Comparison of ENCODE assay signal across 21 mouse cellular contexts in the genomic region with DNA sequence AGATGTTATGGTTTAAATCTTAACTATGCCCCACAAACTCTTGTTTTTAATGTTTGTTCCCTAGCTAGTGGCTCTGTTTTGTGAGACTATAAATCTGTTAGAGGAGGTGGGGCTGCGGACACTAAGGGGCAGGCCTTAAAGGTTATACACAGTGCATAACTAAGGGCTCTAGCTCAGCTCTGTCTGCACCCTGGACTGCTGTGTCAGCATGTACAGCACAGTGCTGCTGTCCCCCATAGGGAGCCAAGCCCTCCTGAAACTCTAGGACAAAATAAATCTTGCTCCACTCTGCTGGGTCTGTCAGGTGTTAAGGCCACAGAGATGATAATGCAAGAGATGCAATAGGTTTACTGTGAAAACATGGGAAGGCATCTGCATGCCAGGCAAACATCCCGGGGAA. TPM values are rescaled to one million over a fixed set of nuclear protein-coding genes. Genes with fewer than 3 reads are reported as not detected.
DNase-seq lines count a peak whose midpoint lies in the region; ATAC-seq lines count a peak whose summit lies in the region.
"Had no signal": no experiment of that assay in that cellular context is flagged by ENCODE, and none has a peak within 500 bp of the region (broad histone marks: within the 10 kb centered on the region; RNA-seq: fewer than 3 reads in every experiment).

No protein-coding gene starts in this region.

- no peak overlapping the region for H3K27ac ChIP-seq in kidney, embryonic 14.5 days (ENCODE audit: low read depth, low read length)
- H3K27ac ChIP-seq in kidney, embryonic 16.5 days (ENCODE audit: low read length), result no peak overlapping the region
- H3K27ac ChIP-seq: embryonic facial prominence, embryonic 13.5 days; embryonic facial prominence, embryonic 15.5 days; forebrain, embryonic 10.5 days; forebrain, embryonic 12.5 days had no signal

- DNase-seq in kidney, adult 9 months, result no peak
- no peak for DNase-seq in kidney, postnatal 4 days
- DNase-seq: adrenal gland, adult 2 months; adrenal gland, postnatal 10 days; adrenal gland, postnatal 25 days; cerebellum, adult 11 months; cerebellum, adult 18-20 months; cerebellum, adult 8-10 months; cerebellum, adult 9-11 months; cerebellum, postnatal 14 days; cerebellum, postnatal 36 days; embryo, embryonic 11 days had no signal

- no peaks in the 10 kb centered on the region for H3K9me3 ChIP-seq in kidney, embryonic 14.5 days (ENCODE audit: control insufficient read depth, low read length)
- H3K9me3 ChIP-seq in kidney, embryonic 16.5 days (ENCODE audit: low read length), result 0 out of 2 replicates have a peak, but pooled peaks cover 2% of the 10 kb centered on the region
- H3K9me3 ChIP-seq: embryonic facial prominence, embryonic 15.5 days; forebrain, embryonic 12.5 days had no signal

- no peak overlapping the region for H3K4me2 ChIP-seq in kidney, embryonic 14.5 days (replicated peaks; ENCODE audit: low read depth, low read length)
- H3K4me2 ChIP-seq in kidney, embryonic 16.5 days (replicated peaks; ENCODE audit: low read depth, low read length), result no peak overlapping the region
- H3K4me2 ChIP-seq: embryonic facial prominence, embryonic 13.5 days; embryonic facial prominence, embryonic 15.5 days; forebrain, embryonic 12.5 days had no signal

- no peaks in the 10 kb centered on the region for H3K36me3 ChIP-seq in kidney, embryonic 14.5 days (ENCODE audit: control insufficient read depth, insufficient read depth, low read length)
- H3K36me3 ChIP-seq in kidney, embryonic 16.5 days (ENCODE audit: insufficient read depth, low read length), result no peaks in the 10 kb centered on the region
- H3K36me3 ChIP-seq: embryonic facial prominence, embryonic 13.5 days; embryonic facial prominence, embryonic 15.5 days; forebrain, embryonic 10.5 days; forebrain, embryonic 12.5 days had no signal

- 68% methylated on average over 2 of the region's 2 CpGs for WGBS in kidney, embryonic 14.5 days
- WGBS in kidney, embryonic 16.5 days, result 69% methylated on average over 2 of the region's 2 CpGs

- H3K27me3 ChIP-seq in kidney, embryonic 14.5 days (ENCODE audit: control insufficient read depth, insufficient read depth, low read length), result no peaks in the 10 kb centered on the region
- no peaks in the 10 kb centered on the region for H3K27me3 ChIP-seq in kidney, embryonic 16.5 days (ENCODE audit: insufficient read depth, low read length)
- H3K27me3 ChIP-seq: embryonic facial prominence, embryonic 13.5 days; embryonic facial prominence, embryonic 15.5 days; forebrain, embryonic 12.5 days had no signal

- no peak overlapping the region for H3K9ac ChIP-seq in kidney, embryonic 14.5 days (ENCODE audit: low read depth, low read length)
- H3K9ac ChIP-seq in kidney, embryonic 16.5 days (replicated peaks; ENCODE audit: low read length), result no peak overlapping the region
- H3K9ac ChIP-seq: embryonic facial prominence, embryonic 13.5 days; embryonic facial prominence, embryonic 15.5 days; forebrain, embryonic 12.5 days had no signal

- ATAC-seq in kidney, embryonic 14.5 days (ENCODE audit: low FRiP score, low TSS enrichment), result peak; percentile 68; the same call in 1 of the 2 replicates
- peak; percentile 69; the same call in 1 of the 2 replicates for ATAC-seq in kidney, embryonic 16.5 days (ENCODE audit: low FRiP score, low TSS enrichment)
- ATAC-seq: forebrain, embryonic 14.5 days; forebrain, embryonic 16.5 days had no signal

- no peak overlapping the region for H3K4me3 ChIP-seq in kidney, embryonic 14.5 days (ENCODE audit: low read length)
- no peak overlapping the region for H3K4me3 ChIP-seq in kidney, embryonic 16.5 days (ENCODE audit: low read length)
- H3K4me3 ChIP-seq: embryonic facial prominence, embryonic 13.5 days; embryonic facial prominence, embryonic 15.5 days; erythroblast, embryonic 14.5 days; forebrain, embryonic 10.5 days; forebrain, embryonic 12.5 days had no signal

- no peaks in the 10 kb centered on the region for H3K4me1 ChIP-seq in kidney, embryonic 14.5 days (ENCODE audit: control insufficient read depth, insufficient read depth, low read length)
- H3K4me1 ChIP-seq in kidney, embryonic 16.5 days (ENCODE audit: insufficient read depth, low read length), result no peaks in the 10 kb centered on the region
- H3K4me1 ChIP-seq: embryonic facial prominence, embryonic 13.5 days; embryonic facial prominence, embryonic 15.5 days; forebrain, embryonic 10.5 days; forebrain, embryonic 12.5 days had no signal

RNA-seq across cellular contexts. Expression of gene Gas1, which starts 10.1 kb away (rescaled TPM):
- polyA plus RNA-seq in kidney, embryonic 14.5 days (2014; fragmentation: Nextera tagmentation; extraction: Ambion mirVana), result 143 and 146 TPM in 2 replicates
- polyA plus RNA-seq in kidney, embryonic 16.5 days (2015; fragmentation: Nextera tagmentation; extraction: Ambion mirVana), result 55.0 and 58.4 TPM in 2 replicates
- polyA plus RNA-seq: erythroblast, embryonic 14.5 days had no signal
